Mouse (Mus musculus) C2C12 (cell line): ENCODE measurements at regions not wholly inside any gene's neighbourhood (a gene's known extent, or its start where the extent isn't known, plus 50 kb on each side); places are given as distances from the start of the nearest gene placed in this dataset.

ENCODE experiments used
- H3K27me3 ChIP-seq: one replicate; pipeline ENCODE4 v1.6.1; 2011; ENCODE audit not compliant: control insufficient read depth, insufficient read depth, insufficient read length
- H3K36me3 ChIP-seq: one replicate; pipeline ENCODE4 v1.6.1; 2011; ENCODE audit not compliant: control insufficient read depth, insufficient read depth
- H3K4me3 ChIP-seq: one replicate; pipeline ENCODE4 v1.5.1; 2011; ENCODE audit warnings: mild to moderate bottlenecking, control low read depth; ENCODE audit not compliant: poor library complexity, insufficient read depth, severe bottlenecking
- H3K79me2 ChIP-seq: one replicate; pipeline ENCODE4 v1.6.1; 2011; ENCODE audit not compliant: control insufficient read depth, insufficient read depth
- H3K79me3 ChIP-seq: one replicate; pipeline ENCODE4 v1.6.1; 2011; ENCODE audit warnings: low read depth, control low read depth
- H3ac ChIP-seq: one replicate; pipeline ENCODE3; 2011; ENCODE audit warnings: low read depth; ENCODE audit not compliant: control insufficient read depth, insufficient read length
- CEBPB ChIP-seq: IDR thresholded peaks from one replicate; pipeline ENCODE4 v1.6.1; 2011; ENCODE audit warnings: low read depth, mild to moderate bottlenecking, control low read depth, moderate library complexity
- CTCF ChIP-seq: IDR thresholded peaks from one replicate; pipeline ENCODE4 v1.5.1; 2011; ENCODE audit not compliant: control insufficient read depth, insufficient read depth, insufficient read length
- FOSL1 ChIP-seq: IDR thresholded peaks from one replicate; pipeline ENCODE4 v1.8.0; 2011; ENCODE audit warnings: mild to moderate bottlenecking, low read length; ENCODE audit not compliant: poor library complexity, insufficient read depth, severe bottlenecking
- MAX ChIP-seq: IDR thresholded peaks from one replicate; pipeline ENCODE4 v1.6.1; 2011; ENCODE audit warnings: mild to moderate bottlenecking, control low read depth
- MYOD1 ChIP-seq: IDR thresholded peaks from one replicate; pipeline ENCODE4 v1.6.1; 2011; ENCODE audit warnings: low read depth; ENCODE audit not compliant: control insufficient read depth, insufficient read length
- MYOG ChIP-seq: IDR thresholded peaks from one replicate; pipeline ENCODE4 v1.6.1; 2011; ENCODE audit not compliant: control insufficient read depth, insufficient read length; ENCODE audit errors: extremely low read depth
- USF1 ChIP-seq: IDR thresholded peaks from one replicate; pipeline ENCODE4 v1.6.1; 2011; ENCODE audit warnings: low read depth, mild to moderate bottlenecking, control low read depth, moderate library complexity

- Histone ChIP-seq H3K79me3 (no peaks in the 10 kb centered on the region), H3K27me3 (no peaks in the 10 kb centered on the region), H3ac (no peak overlapping the region), H3K36me3 (no peaks in the 10 kb centered on the region), H3K4me3 (no peak overlapping the region), H3K79me2 (no peaks in the 10 kb centered on the region)
- TF ChIP-seq MYOD1 (no peak), USF1 (no peak), MAX (no peak), FOSL1 (no peak), MYOG (no peak), CEBPB (no peak), CTCF (no peak)
These were observed 229.7 kb upstream of the Tbc1d5 start for GRCm38 (mm10) chr17:51408894-51409293.

GRCm38 (mm10) chr17:51408367-51408766 is 229.2 kb upstream of the Tbc1d5 start:
- Histone ChIP-seq H3ac (no peak overlapping the region), H3K79me3 (no peaks in the 10 kb centered on the region), H3K79me2 (no peaks in the 10 kb centered on the region), H3K27me3 (no peaks in the 10 kb centered on the region), H3K4me3 (no peak overlapping the region), H3K36me3 (no peaks in the 10 kb centered on the region)
- no peak for TF ChIP-seq FOSL1
- TF ChIP-seq MYOD1 = no peak
- no peak for TF ChIP-seq MYOG
- TF ChIP-seq MAX = no peak
- TF ChIP-seq CEBPB = no peak
- TF ChIP-seq CTCF = no peak
- no peak for TF ChIP-seq USF1

- no peaks in the 10 kb centered on the region for H3K79me3 ChIP-seq
- TF ChIP-seq MYOG = no peak
- no peak for TF ChIP-seq USF1
- TF ChIP-seq MYOD1 = no peak
- TF ChIP-seq CTCF = no peak
- no peak for TF ChIP-seq FOSL1
- no peak for TF ChIP-seq MAX
- no peak for TF ChIP-seq CEBPB
These were observed 227.9 kb upstream of the Tbc1d5 start for GRCm38 (mm10) chr17:51407046-51407445.

GRCm38 (mm10) chr17:51405059-51405458 is 225.9 kb upstream of the Tbc1d5 start:
- no peaks in the 10 kb centered on the region for H3K36me3 ChIP-seq
- no peak overlapping the region for H3K4me3 ChIP-seq

More at GRCm38 (mm10) chr17:51407046-51407445, 227.9 kb upstream of the Tbc1d5 start:
- Histone ChIP-seq H3K79me2 (no peaks in the 10 kb centered on the region), H3K27me3 (no peaks in the 10 kb centered on the region), H3K36me3 (no peaks in the 10 kb centered on the region), H3K4me3 (no peak overlapping the region), H3ac (no peak overlapping the region)

GRCm38 (mm10) chr17:51397973-51398372 is 218.8 kb upstream of the Tbc1d5 start:
- Histone ChIP-seq H3K79me2 (no peaks in the 10 kb centered on the region), H3K79me3 (no peaks in the 10 kb centered on the region), H3K4me3 (no peak overlapping the region), H3K36me3 (no peaks in the 10 kb centered on the region), H3K27me3 (no peaks in the 10 kb centered on the region), H3ac (no peak overlapping the region)
- TF ChIP-seq MYOG = no peak
- no peak for TF ChIP-seq MAX
- TF ChIP-seq FOSL1 = no peak
- TF ChIP-seq CEBPB = no peak
- TF ChIP-seq MYOD1 = no peak
- TF ChIP-seq USF1 = no peak
- TF ChIP-seq CTCF = no peak

More at GRCm38 (mm10) chr17:51405059-51405458, 225.9 kb upstream of the Tbc1d5 start:
- Histone ChIP-seq H3K27me3 (no peaks in the 10 kb centered on the region), H3K79me2 (no peaks in the 10 kb centered on the region), H3K79me3 (no peaks in the 10 kb centered on the region), H3ac (no peak overlapping the region)
- no peak for TF ChIP-seq MYOD1
- no peak for TF ChIP-seq CEBPB
- TF ChIP-seq FOSL1 = no peak
- no peak for TF ChIP-seq MAX
- TF ChIP-seq USF1 = no peak
- TF ChIP-seq CTCF = no peak
- TF ChIP-seq MYOG = no peak

- no peaks in the 10 kb centered on the region for H3K79me2 ChIP-seq
- H3K79me3 ChIP-seq = no peaks in the 10 kb centered on the region
- no peaks in the 10 kb centered on the region for H3K27me3 ChIP-seq
- TF ChIP-seq MAX (no peak), MYOD1 (no peak), FOSL1 (no peak), CEBPB (no peak), CTCF (no peak), MYOG (no peak), USF1 (no peak)
- no peak overlapping the region for H3K4me3 ChIP-seq
- H3ac ChIP-seq = no peak overlapping the region
- no peaks in the 10 kb centered on the region for H3K36me3 ChIP-seq
These were observed 214.6 kb upstream of the Tbc1d5 start for GRCm38 (mm10) chr17:51393771-51394221.
